Mouse (Mus musculus): ENCODE data around the gene Xpo4.
"Not testable (repeated sequence)": the region's sequence is repeated elsewhere in the genome, so short reads cannot be mapped to it uniquely, and the experiment has no call there.

The Xpo4 gene

GRCm38 (mm10) chr14:57679958-57680535, 14.8 kb upstream of the Xpo4 start:
- peak; percentile 86 for DNase-seq

DNA sequence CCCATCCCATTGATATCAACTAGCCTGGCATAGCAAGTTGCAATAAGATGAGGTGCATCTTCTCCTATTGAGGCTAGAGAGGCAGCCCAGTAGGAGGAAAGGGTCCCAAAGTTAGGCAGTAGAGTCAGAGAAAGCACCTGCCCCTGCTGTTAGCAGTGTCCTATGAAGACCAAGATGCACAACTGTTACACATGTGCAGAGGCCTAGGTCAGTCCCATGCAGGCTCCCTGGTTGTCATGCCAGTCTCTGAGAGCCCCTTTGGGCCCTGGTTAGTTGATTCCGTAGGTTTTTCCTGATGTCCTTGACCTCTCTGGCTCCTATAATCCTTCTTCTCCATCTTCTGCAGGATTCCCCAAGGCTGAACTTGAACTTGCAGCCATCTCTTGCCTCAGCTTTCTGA, 14.3 kb upstream of the Xpo4 start:
- DNase-seq, result no peak

DNA sequence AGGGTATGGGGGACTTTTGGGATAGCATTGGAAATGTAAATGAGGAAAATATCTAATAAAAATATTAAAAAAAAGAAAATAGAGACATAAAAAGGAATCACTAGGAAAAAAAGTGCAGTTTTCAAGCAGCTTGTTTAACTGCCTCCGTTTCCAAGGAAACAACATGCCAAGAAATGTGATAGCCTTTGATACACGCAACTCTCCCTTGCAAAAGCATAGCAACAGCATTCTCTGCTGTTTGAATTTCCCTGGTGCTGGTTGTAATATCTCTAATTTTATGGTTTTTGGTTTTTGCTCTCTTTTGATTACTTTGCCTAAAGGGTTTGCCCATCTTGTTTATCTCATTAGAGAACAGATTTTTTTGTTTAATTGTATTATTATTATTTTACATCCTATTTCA, 10.3 kb upstream of the Xpo4 start:
- no peak for DNase-seq

- DNase-seq, result no peak
These were observed 359 bp upstream of the Xpo4 start for GRCm38 (mm10) chr14:57665628-57665950.

GRCm38 (mm10) chr14:57664311-57664821, 864 bp downstream of the Xpo4 start:
- DNase-seq, result no peak

DNA sequence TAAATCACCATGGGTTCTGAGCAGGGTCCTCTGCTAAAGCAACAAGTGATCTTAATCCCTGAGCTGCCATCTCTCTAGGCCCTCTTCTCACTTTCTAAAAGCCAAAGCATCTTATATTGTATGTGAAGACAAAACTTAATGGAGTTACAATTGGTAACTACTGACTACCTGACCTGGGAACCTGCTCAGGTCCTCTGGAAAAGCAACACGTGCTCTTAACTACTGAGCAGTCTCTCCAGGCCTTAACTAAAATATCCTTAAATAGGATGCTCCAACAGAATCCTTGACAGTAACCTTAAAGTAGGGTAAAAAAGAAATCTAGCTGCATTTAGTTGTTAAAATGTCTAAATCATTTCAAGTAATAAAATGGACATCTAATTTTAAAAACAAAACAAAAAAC, 1.6 kb downstream of the Xpo4 start:
- no peak for DNase-seq

DNA sequence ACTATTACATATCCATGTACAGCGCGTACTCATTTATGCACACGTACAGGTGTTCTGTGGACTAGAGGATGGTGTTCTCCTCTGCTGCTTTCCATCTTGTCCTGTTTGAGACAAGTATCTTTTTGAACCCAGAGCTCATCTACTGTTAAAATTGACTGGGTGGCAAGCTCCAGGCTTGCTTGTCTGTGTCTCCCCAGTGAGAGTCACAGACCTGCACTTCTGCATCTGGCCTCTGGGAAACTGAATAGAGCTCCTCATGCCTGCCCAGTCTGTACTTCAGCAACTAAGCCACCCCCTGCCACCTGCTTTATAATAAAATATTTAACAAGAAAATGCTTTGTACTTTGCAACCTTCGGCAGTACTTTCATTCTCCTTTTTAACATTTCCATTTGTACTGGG, 6.9 kb downstream of the Xpo4 start:
- DNase-seq, result no peak

- no peak for DNase-seq
These were observed 7.7 kb downstream of the Xpo4 start for GRCm38 (mm10) chr14:57657500-57657899.

DNA sequence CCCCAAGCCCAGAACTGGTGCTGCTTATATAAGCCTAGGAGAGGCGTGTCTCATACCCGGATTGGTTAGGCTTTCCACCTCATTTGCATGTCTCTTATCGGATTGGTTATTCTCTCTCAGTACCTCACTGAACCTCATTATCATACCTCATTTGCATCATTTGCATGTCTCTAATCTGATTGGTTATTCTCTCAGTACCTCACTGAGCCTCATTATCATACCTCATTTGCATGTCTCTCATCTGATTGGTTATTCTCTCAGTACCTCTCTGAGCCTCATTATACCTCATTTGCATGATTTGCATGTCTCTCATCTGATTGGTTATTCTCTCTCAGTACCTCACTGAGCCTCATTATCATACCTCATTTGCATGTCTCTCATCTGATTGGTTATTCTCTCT, 8.7 kb downstream of the Xpo4 start:
- not testable (repeated sequence) for DNase-seq

GRCm38 (mm10) chr14:57649501-57649900, 15.7 kb downstream of the Xpo4 start:
- DNase-seq, result no peak

GRCm38 (mm10) chr14:57646155-57646554, 19.1 kb downstream of the Xpo4 start:
- no peak for DNase-seq

- DNase-seq, result no peak
These were observed 26.1 kb downstream of the Xpo4 start for GRCm38 (mm10) chr14:57639153-57639552.

DNA sequence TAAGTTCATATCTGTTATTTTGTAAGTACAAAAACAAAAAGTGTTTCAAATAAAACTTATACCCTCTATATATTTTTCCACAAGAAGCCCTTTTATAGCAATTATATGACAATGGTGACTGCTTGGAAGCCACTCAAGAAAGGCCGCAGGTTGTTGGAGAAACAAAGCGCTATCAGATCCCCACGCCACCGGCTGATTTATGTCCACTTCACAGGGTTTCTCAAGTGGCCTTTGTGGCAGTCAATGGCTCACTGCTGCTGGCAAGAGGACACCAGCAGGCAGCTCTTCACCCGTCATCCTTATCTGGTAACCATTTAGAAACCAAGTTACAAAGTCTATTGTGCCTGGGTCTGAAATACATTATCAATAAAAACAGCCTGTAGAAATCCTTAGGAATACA, 31.1 kb downstream of the Xpo4 start:
- DNase-seq, result no peak

DNA sequence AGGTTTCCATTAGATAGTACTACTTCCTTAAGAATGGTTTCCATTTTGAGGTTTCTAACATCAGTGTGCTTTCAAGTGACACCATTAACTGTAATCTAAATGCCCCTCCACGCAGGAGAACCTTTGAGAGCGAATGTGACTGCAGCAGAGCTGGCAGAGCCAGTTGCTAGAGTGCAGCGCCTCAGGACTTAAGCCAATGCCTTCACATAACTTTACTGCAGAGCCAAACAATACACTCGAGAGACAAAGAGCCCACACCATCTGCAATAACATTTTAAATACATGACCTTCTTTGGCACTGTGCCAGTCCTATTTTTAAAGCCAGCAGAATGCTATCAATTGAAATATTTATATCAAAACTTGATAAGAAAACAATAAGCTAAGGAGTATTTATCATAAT, 35.6 kb downstream of the Xpo4 start:
- DNase-seq, result no peak

GRCm38 (mm10) chr14:57622934-57623333, 42.3 kb downstream of the Xpo4 start:
- DNase-seq, result no peak

DNA sequence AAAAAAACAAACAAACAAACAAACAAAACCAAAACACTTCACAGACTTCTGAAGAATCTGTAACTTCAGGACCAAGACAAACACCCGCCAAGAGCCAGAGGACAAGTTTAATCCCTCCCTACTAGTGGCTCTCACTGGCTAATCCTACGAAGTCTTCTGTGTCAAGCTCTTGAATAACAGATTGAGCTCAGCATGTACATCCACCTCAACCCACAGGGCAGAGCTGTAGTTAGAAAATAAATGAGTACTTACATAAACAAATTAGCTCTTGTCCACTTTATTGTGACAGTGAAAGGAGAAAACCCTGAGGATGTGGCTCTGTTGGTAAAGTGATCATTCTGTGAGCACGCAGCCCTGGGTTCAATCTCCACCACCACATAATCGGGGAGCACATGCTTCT, 43.5 kb downstream of the Xpo4 start:
- no peak for DNase-seq

DNA sequence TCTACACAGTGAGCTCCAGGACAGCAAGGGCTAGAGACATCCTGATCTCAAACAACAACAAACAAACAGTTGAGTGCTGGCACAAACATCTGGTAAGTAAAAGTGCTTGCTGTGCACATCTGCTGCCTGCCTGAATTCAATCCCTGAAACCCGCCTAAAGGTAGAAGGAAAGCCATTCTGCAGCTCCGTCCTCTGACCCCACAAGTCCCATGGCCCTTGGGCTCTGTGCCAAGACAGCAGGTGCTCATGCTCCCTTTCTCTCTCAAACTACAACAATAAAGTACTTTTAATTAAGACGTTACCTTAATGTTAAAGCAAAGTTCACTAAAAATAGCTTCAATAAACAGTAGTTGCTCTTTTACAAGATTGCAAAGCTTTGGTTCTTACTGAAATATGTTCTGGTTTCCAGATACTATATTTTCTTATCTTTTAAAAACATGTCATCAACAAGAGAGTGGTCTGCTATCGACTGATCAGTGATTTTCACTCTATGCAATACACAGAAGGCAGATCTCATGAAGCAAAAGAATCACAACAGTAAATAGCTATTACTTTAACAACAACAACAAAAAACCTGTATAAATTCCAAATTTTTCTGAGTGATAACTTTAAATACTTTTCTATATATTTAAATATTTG, 44.5 kb downstream of the Xpo4 start:
- no peak for DNase-seq

- peak; percentile 21 for DNase-seq
These were observed 45.7 kb downstream of the Xpo4 start for GRCm38 (mm10) chr14:57619487-57619886.

GRCm38 (mm10) chr14:57617675-57618074, 47.6 kb downstream of the Xpo4 start:
- DNase-seq, result no peak

GRCm38 (mm10) chr14:57616339-57616965, 48.8 kb downstream of the Xpo4 start:
- DNase-seq, result no peak

DNA sequence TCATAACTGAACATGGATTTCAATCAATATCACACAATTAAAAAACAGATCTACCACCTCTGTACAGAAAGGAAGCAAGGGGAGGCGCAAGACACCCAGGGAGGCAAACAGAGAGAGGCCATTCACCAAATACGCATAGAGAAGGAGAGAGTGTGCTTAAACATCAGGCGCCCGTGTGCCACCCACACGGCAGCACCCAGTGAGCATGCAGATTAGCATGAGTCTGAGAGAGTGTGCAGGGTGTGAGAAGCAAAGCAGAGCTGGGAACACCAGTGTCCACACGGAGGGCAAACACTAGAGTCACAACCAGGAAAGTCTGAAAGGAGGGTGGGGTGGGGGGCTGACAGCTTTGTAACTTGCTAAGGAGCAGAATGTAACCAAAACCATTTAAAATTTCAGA, 49.4 kb downstream of the Xpo4 start:
- no peak for DNase-seq

GRCm38 (mm10) chr14:57611034-57611433, 54.2 kb downstream of the Xpo4 start:
- no peak for DNase-seq

- DNase-seq, result no peak
These were observed 55.4 kb downstream of the Xpo4 start for GRCm38 (mm10) chr14:57609816-57610329.

- peak; percentile 71 for DNase-seq
These were observed 57.7 kb downstream of the Xpo4 start for GRCm38 (mm10) chr14:57607500-57607899.
